Mouse (Mus musculus) midbrain, embryonic 14.5 days (tissue): ENCODE data around the gene Musk. TPM values are rescaled to one million over a fixed set of nuclear protein-coding genes. Genes with fewer than 3 reads are reported as not detected.

Experiments
- ATAC-seq: fragments of 200-750 bp; cut with Nextera tagmentation; 2 replicates; pipeline ENCODE4 v1.8.0; 2017; ENCODE audit warnings: moderate number of reproducible peaks, moderate library complexity; ENCODE audit not compliant: low FRiP score, low TSS enrichment
- DNase-seq: peaks from one replicate; pipeline ENCODE4 v3.0.0-alpha.2; 2015
- H3K27ac ChIP-seq: fragments of 300-500 bp; sonication (generic); replicated peaks from 2 replicates; pipeline ENCODE4 v1.5.1; 2014; ENCODE audit warnings: mild to moderate bottlenecking, low read depth, low read length, moderate library complexity
- H3K27me3 ChIP-seq: fragments of 300-500 bp; sonication (generic); 2 replicates; pipeline ENCODE4 v1.6.1; 2014; ENCODE audit warnings: low read length, control low read depth, mixed read lengths; ENCODE audit not compliant: control insufficient read depth, insufficient read depth
- H3K36me3 ChIP-seq: fragments of 300-500 bp; sonication (generic); 2 replicates; pipeline ENCODE4 v1.6.1; 2014; ENCODE audit warnings: low read length, control low read depth; ENCODE audit not compliant: control insufficient read depth, insufficient read depth
- H3K4me1 ChIP-seq: fragments of 300-500 bp; sonication (generic); 2 replicates; pipeline ENCODE4 v1.6.1; 2014; ENCODE audit warnings: mild to moderate bottlenecking, antibody characterized with exemption, low read length, control low read depth; ENCODE audit not compliant: control insufficient read depth, insufficient read depth
- H3K4me2 ChIP-seq: fragments of 300-500 bp; sonication (generic); 2 replicates; pipeline ENCODE4 v1.6.1; 2014; ENCODE audit warnings: mild to moderate bottlenecking, low read length, moderate library complexity
- H3K4me3 ChIP-seq: fragments of 300-500 bp; sonication (generic); replicated peaks from 2 replicates; pipeline ENCODE4 v1.5.1; 2014; ENCODE audit warnings: low read depth, low read length
- H3K9ac ChIP-seq: fragments of 300-500 bp; sonication (generic); replicated peaks from 2 replicates; pipeline ENCODE4 v1.6.1; 2014; ENCODE audit warnings: mild to moderate bottlenecking, low read length, moderate library complexity
- H3K9me3 ChIP-seq: fragments of 300-500 bp; sonication (generic); 2 replicates; pipeline ENCODE4 v1.6.1; 2016; ENCODE audit warnings: low read length, control low read depth, mixed read lengths; ENCODE audit not compliant: control insufficient read depth
- WGBS: fragments of 180-500 bp; shearing (Covaris S2); extraction: QIAGEN DNeasy Blood & Tissue Kit; methylation state at CpG from one replicate; pipeline ENCODE4 v1.1.7; 2014; 5-methylcytosine and 5-hydroxymethylcytosine counted together
- polyA plus RNA-seq: library from polyadenylated mRNA; unstranded; fragments of >200 nt; fragmentation: Nextera tagmentation; extraction: Ambion mirVana; gene quantifications from 2 replicates; pipeline ENCODE4 v1.2.1, GENCODE M21; 2014

Gene Musk
- polyA plus RNA-seq, 1 experiment from 2014 or later: not detected

DNA sequence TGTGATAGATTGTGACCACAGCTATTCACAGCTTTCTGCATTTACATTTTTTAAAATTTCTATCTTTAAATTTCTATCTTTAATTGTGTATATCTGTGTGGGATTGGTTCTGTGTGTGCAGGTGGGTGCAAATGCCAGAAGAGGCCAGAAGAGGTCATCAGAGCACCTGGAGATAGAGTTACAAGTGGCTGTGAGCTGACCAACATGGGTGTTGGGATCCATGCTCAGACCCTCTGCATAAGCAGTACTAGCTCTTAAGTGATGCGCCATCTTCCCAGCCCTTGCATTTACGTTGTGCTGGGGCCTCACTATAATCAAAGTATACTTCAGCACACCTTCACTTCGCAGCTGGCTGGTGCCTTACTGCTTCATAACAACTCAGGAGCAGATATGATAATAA, 129.8 kb downstream of the Musk start:
- WGBS: 90% methylated on average over 3 of the region's 3 CpGs
- Histone ChIP-seq H3K36me3 (no peaks in the 10 kb centered on the region), H3K9me3 (no peaks in the 10 kb centered on the region), H3K4me2 (no peak overlapping the region), H3K4me3 (no peak overlapping the region), H3K27me3 (no peaks in the 10 kb centered on the region), H3K27ac (no peak overlapping the region), H3K4me1 (no peaks in the 10 kb centered on the region), H3K9ac (no peak overlapping the region)
- DNase-seq (no peak), ATAC-seq (no peak)

DNA sequence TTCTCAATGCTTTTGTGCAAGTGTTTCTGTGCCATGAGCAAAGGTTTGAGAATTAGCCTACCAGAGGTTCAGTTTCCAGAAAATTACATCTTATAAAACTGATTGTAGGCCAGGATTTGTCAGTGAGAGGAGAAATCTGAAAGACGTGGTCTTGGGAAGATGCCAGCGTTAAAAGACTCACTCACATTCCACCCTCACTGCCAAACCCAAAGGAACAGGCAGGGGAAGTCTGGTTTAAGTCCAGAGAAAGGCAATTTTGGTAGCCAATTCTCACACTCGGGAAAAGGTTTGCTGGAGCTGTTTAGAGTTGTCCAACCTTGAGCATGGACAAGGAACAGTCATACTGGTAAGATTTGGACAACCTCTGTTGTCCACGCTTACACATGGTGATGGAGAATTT, 131.6 kb downstream of the Musk start:
- DNase-seq: no peak
- no peaks in the 10 kb centered on the region for H3K27me3 ChIP-seq
- H3K9me3 ChIP-seq: no peaks in the 10 kb centered on the region
- H3K27ac ChIP-seq: no peak overlapping the region
- no peak for ATAC-seq
- H3K4me3 ChIP-seq: no peak overlapping the region
- no peak overlapping the region for H3K4me2 ChIP-seq
- H3K36me3 ChIP-seq: no peaks in the 10 kb centered on the region
- WGBS: 85% methylated on average over 4 of the region's 4 CpGs
- no peak overlapping the region for H3K9ac ChIP-seq
- H3K4me1 ChIP-seq: no peaks in the 10 kb centered on the region

DNA sequence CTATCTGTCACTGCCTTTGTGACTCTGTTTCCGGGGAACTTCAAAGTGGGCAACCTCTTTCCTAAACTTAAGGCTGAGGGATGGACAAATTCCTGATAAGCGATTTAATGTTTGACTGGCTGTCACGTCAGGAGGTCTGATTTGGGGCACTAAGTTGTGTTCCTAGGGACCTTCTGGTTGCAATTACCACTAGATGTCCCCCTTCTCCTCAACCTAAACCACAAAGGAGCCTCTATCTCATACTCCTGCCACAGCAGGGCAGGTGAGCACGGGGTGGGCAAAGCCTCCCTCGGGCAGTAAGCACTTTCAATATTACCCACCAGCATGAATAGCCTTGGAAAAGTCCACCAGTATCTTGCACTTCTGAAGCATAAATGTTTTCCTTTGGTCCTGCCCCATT, 133.5 kb downstream of the Musk start:
- no peak for DNase-seq
- no peaks in the 10 kb centered on the region for H3K27me3 ChIP-seq
- H3K36me3 ChIP-seq: no peaks in the 10 kb centered on the region
- ATAC-seq: no peak
- 57% methylated on average over 5 of the region's 5 CpGs for WGBS
- H3K4me3 ChIP-seq: no peak overlapping the region
- no peaks in the 10 kb centered on the region for H3K9me3 ChIP-seq
- H3K9ac ChIP-seq: no peak overlapping the region
- no peaks in the 10 kb centered on the region for H3K4me1 ChIP-seq
- H3K4me2 ChIP-seq: no peak overlapping the region
- no peak overlapping the region for H3K27ac ChIP-seq

DNA sequence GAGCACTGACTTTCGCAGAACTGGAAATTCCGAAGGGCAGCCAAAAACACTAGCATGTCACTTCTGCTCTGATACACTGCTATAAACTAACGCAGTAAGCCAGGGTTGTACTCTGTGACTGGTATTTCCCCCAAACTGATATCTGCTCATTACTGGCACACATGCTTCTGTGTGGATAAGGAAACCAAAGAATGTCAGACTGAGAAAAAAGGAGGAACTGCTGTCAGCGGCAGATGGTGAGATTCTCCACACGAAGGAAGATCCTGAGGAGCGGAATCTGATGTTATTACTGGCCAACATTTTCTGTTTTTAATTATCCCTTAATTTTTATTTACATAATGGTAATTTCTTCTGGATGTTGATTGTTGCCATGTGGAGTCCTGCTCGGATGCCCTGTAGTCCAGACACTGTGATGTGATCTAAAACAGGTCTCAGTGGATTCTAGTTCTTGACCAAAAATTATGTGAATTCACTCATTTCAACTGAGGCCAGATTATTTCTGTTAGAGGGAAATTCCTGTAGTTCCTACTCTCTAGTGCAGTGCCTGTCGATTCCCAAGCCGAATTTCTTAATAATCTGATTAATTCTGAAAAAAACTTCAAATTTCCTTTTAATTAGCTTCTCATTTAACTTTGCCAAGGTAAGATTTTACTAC, 137.6 kb downstream of the Musk start:
- Histone ChIP-seq H3K9me3 (no peaks in the 10 kb centered on the region), H3K36me3 (no peaks in the 10 kb centered on the region), H3K4me2 (no peak overlapping the region), H3K9ac (no peak overlapping the region), H3K4me3 (no peak overlapping the region), H3K4me1 (no peaks in the 10 kb centered on the region), H3K27me3 (no peaks in the 10 kb centered on the region), H3K27ac (no peak overlapping the region)
- no peak for DNase-seq
- WGBS: 89% methylated on average over 9 of the region's 9 CpGs
- ATAC-seq: no peak

Other genes with a start within 250 kb of the Musk start
- gene Svep1, start 79.1 kb upstream of the Musk start, polyA plus RNA-seq: 0.46 and 0.92 TPM in 2 replicates